Mouse (Mus musculus) E14TG2a.4 (cell line): ENCODE measurements around the gene Gm9903.

Experiments used
- CTCF ChIP-seq: conservative IDR thresholded peaks from 2 replicates; pipeline ENCODE4 v1.5.1; 2014; ENCODE audit warnings: low read length
- NANOG ChIP-seq: IDR thresholded peaks from 2 replicates; pipeline ENCODE4 v1.6.1; 2014; ENCODE audit warnings: borderline replicate concordance, low read length, mixed read lengths
- POU5F1 ChIP-seq: IDR thresholded peaks from 2 replicates; pipeline ENCODE4 v1.6.1; 2014; ENCODE audit warnings: low read length, borderline replicate concordance

GRCm38 (mm10) chr5:33623766-33624165 lies 6.0 kb upstream of the Gm9903 start:
- TF ChIP-seq NANOG: no peak
- no peak for TF ChIP-seq CTCF
- TF ChIP-seq POU5F1: no peak
